Mouse (Mus musculus) liver, embryonic 14.5 days (tissue): ENCODE results near the gene Asphd2. TPM values are rescaled to one million over a fixed set of nuclear protein-coding genes. Genes with fewer than 3 reads are reported as not detected.

ENCODE experiments used
- ATAC-seq: fragments of 200-750 bp; cut with Nextera tagmentation; 2 replicates; pipeline ENCODE4 v1.8.0; 2017; ENCODE audit warnings: moderate number of reproducible peaks, mild to moderate bottlenecking, moderate library complexity; ENCODE audit not compliant: insufficient read depth
- DNase-seq, 3 experiments: peaks; one replicate each; pipeline ENCODE4 v3.0.0-alpha.2; 2012 to 2013; ENCODE audit warnings: low read depth in 3 of 3, low spot score in 3 of 3
- H3K27ac ChIP-seq: fragments of 300-500 bp; sonication (generic); 2 replicates; pipeline ENCODE4 v1.5.1; 2014; ENCODE audit warnings: moderate library complexity, mild to moderate bottlenecking, control low read depth, inconsistent platforms
- H3K27me3 ChIP-seq: fragments of 300-500 bp; sonication (generic); 2 replicates; pipeline ENCODE4 v1.6.1; 2014; ENCODE audit warnings: mild to moderate bottlenecking, low read length, moderate library complexity; ENCODE audit not compliant: control insufficient read depth, insufficient read depth
- H3K36me3 ChIP-seq: fragments of 300-500 bp; sonication (generic); replicated peaks from 2 replicates; pipeline ENCODE4 v1.6.1; 2014; ENCODE audit warnings: low read depth; ENCODE audit not compliant: control insufficient read depth, insufficient read depth
- H3K4me1 ChIP-seq, 2 experiments: fragments of 200-500 bp in 1 of 2; fragments of 300-500 bp in 1 of 2; sonication (generic) in 1 of 2; replicated peaks; 2 replicates each; pipeline ENCODE4 v1.6.1; 2012 to 2014; ENCODE audit warnings: antibody characterized with exemption in 1 of 2, inconsistent platforms in 1 of 2, low read length in 1 of 2; ENCODE audit not compliant: control insufficient read depth in 2 of 2, insufficient read depth in 2 of 2
- H3K4me2 ChIP-seq: fragments of 300-500 bp; sonication (generic); 2 replicates; pipeline ENCODE4 v1.6.1; 2014; ENCODE audit warnings: low read depth, mild to moderate bottlenecking, control low read depth, moderate library complexity
- H3K4me3 ChIP-seq, 2 experiments: fragments of 200-500 bp in 1 of 2; fragments of 300-500 bp in 1 of 2; sonication (generic) in 1 of 2; 2 replicates each; pipeline ENCODE4 v1.5.1; 2012 to 2014; ENCODE audit warnings: low read depth in 2 of 2, low read length in 2 of 2, mild to moderate bottlenecking in 2 of 2, control low read depth in 1 of 2, inconsistent platforms in 1 of 2, moderate library complexity in 1 of 2; ENCODE audit not compliant: insufficient read depth in 1 of 2
- H3K9ac ChIP-seq: fragments of 300-500 bp; sonication (generic); replicated peaks from 2 replicates; pipeline ENCODE4 v1.6.1; 2014; ENCODE audit warnings: mild to moderate bottlenecking, control low read depth, moderate library complexity
- H3K9me3 ChIP-seq: fragments of 300-500 bp; sonication (generic); 2 replicates; pipeline ENCODE4 v1.6.1; 2016; ENCODE audit warnings: low read length, mixed read lengths; ENCODE audit not compliant: control insufficient read depth
- CTCF ChIP-seq: IDR thresholded peaks from 2 replicates; pipeline ENCODE4 v1.5.1; 2016; ENCODE audit warnings: antibody characterized with exemption, low read depth, control low read depth
- EP300 ChIP-seq: IDR thresholded peaks from 2 replicates; pipeline ENCODE4 v1.6.1; 2016; ENCODE audit warnings: antibody characterized with exemption, low read depth
- WGBS: fragments of 180-500 bp; shearing (Covaris S2); extraction: QIAGEN DNeasy Blood & Tissue Kit; methylation state at CpG from one replicate; pipeline ENCODE4 v1.1.7; 2014; ENCODE audit not compliant: insufficient replicate concordance; 5-methylcytosine and 5-hydroxymethylcytosine counted together
- polyA plus RNA-seq, 2 experiments: library from polyadenylated mRNA; depleted of rRNA in 1 of 2; stranded (reverse) in 1 of 2; unstranded in 1 of 2; fragments of >200 nt; fragmentation: Nextera tagmentation in 1 of 2; extraction: Ambion mirVana in 1 of 2; gene quantifications; 2 replicates each; pipeline versions ENCODE4 v1.2.1 to v1.2.3; 2012 to 2014

Gene Asphd2
- polyA plus RNA-seq, 2 experiments = 0.10 to 0.20 TPM

- DNase-seq (no peak), ATAC-seq (no peak)
- TF ChIP-seq CTCF (no peak), EP300 (no peak)
- Histone ChIP-seq H3K27me3 (no peaks in the 10 kb centered on the region), H3K4me2 (no peak overlapping the region), H3K9me3 (no peaks in the 10 kb centered on the region), H3K4me1 (no peaks in the 10 kb centered on the region), H3K4me3 (no peak overlapping the region), H3K36me3 (no peaks in the 10 kb centered on the region; the same call in 1 of the 2 replicates), H3K9ac (no peak overlapping the region), H3K27ac (no peak overlapping the region)
- WGBS = 81% methylated on average over 10 of the region's 10 CpGs
Measured at GRCm38 (mm10) chr5:112368666-112369065, 26.0 kb downstream of the Asphd2 start.

DNA sequence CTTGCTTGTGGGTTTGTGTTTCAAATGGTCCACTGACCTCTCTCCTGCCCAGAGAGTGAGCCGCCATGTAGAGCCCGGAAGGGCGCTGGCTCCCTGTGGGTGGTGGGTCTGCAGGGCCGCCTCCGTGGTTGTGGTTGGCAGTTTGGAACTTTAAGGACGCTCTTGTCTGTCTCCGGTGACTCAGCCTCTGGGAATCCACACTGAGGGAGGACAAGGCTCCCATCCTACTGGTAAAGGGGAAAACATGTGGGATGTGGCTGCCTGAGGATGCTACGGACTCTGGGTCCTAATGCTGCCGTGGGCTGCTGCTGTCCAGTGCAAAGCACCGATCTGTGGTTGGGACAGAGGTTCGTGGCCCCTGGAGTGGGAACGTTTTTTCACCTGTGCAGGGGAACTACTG, 26.7 kb downstream of the Asphd2 start:
- TF ChIP-seq EP300 (no peak), CTCF (no peak)
- Histone ChIP-seq H3K9me3 (no peaks in the 10 kb centered on the region), H3K27ac (no peak overlapping the region), H3K4me2 (no peak overlapping the region), H3K27me3 (no peaks in the 10 kb centered on the region), H3K36me3 (no peaks in the 10 kb centered on the region; the same call in 1 of the 2 replicates), H3K4me3 (no peak overlapping the region), H3K9ac (no peak overlapping the region), H3K4me1 (no peaks in the 10 kb centered on the region)
- DNase-seq (no peak), ATAC-seq (no peak)
- 65% methylated on average over 12 of the region's 12 CpGs for WGBS

- Histone ChIP-seq H3K4me2 (no peak overlapping the region), H3K36me3 (no peaks in the 10 kb centered on the region; the same call in 1 of the 2 replicates), H3K4me3 (no peak overlapping the region), H3K9me3 (no peaks in the 10 kb centered on the region), H3K27ac (no peak overlapping the region), H3K9ac (no peak overlapping the region), H3K27me3 (no peaks in the 10 kb centered on the region), H3K4me1 (no peaks in the 10 kb centered on the region)
- TF ChIP-seq EP300 (no peak), CTCF (no peak)
- DNase-seq (no peak), ATAC-seq (no peak)
- 77% methylated on average over 4 of the region's 4 CpGs for WGBS
Measured at GRCm38 (mm10) chr5:112367338-112367737, 27.3 kb downstream of the Asphd2 start.

DNA sequence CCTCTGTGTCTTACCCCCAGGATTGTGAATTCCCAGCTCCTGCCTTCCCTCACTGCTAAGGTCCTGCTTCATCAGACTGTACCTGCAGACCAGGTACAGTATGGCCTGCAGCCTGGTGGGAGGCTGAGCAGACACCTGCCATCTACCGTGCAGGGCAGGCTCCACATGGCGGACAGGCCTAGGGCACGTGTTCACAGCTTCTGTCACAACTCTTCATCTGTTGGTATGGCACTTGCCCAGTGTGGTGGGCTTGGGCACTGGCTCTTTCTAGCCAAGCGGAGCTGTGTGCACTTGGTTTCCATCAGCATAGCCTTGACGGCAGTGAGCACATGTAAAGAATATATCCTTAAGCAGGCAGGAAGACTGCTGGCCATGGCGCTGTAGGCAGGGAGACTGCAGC, 27.8 kb downstream of the Asphd2 start:
- H3K4me2 ChIP-seq = no peak overlapping the region
- no peak overlapping the region for H3K27ac ChIP-seq
- DNase-seq = no peak
- no peak for ATAC-seq
- TF ChIP-seq CTCF (no peak), EP300 (no peak)
- H3K9me3 ChIP-seq = no peaks in the 10 kb centered on the region
- H3K9ac ChIP-seq = no peak overlapping the region
- no peak overlapping the region for H3K4me3 ChIP-seq
- H3K36me3 ChIP-seq = no peaks in the 10 kb centered on the region; the same call in 1 of the 2 replicates
- no peaks in the 10 kb centered on the region for H3K27me3 ChIP-seq
- 81% methylated on average over 6 of the region's 6 CpGs for WGBS
- no peaks in the 10 kb centered on the region for H3K4me1 ChIP-seq

GRCm38 (mm10) chr5:112364184-112364797, 30.4 kb downstream of the Asphd2 start:
- no peaks in the 10 kb centered on the region for H3K9me3 ChIP-seq
- 80% methylated on average over 10 of the region's 10 CpGs for WGBS

More at GRCm38 (mm10) chr5:112364184-112364797, 30.4 kb downstream of the Asphd2 start:
- peaks cover 8 to 12% of the 10 kb centered on the region in 2 experiments for H3K4me1 ChIP-seq
- H3K9ac ChIP-seq = no peak overlapping the region
- TF ChIP-seq EP300 (no peak), CTCF (no peak)
- H3K4me2 ChIP-seq = no peak overlapping the region
- no peaks in the 10 kb centered on the region for H3K27me3 ChIP-seq
- no peak overlapping the region for H3K4me3 ChIP-seq
- no peak for DNase-seq
- no peak for ATAC-seq
- H3K27ac ChIP-seq = no peak overlapping the region
- no peaks in the 10 kb centered on the region; the same call in 1 of the 2 replicates for H3K36me3 ChIP-seq
